17 mouse cellular contexts compared by ENCODE assay signal in the genomic region with DNA sequence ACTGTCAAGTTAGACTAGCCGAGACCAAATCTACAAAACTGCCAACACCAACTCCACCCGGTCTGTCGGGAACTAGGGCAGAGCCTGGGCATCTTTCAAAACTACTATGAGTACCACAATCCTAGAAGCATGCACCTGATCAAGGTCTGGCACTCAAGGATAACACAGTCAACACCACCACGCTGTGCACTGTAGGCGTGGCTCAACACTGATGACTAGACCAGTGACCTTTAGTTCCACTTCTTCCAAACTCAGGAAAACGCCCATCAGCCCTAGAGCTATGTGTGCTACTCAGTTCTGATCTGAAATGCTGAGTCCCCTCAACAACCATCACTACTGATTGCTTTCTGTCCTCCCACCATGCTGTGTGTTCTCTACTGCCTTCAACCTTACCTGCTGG. TPM values are rescaled to one million over a fixed set of nuclear protein-coding genes. Genes with fewer than 3 reads are reported as not detected.
DNase-seq lines count a peak whose midpoint lies in the region; ATAC-seq and TF ChIP-seq lines count a peak whose summit lies in the region.
"Had no signal": no experiment of that assay in that cellular context is flagged by ENCODE, and none has a peak within 500 bp of the region (broad histone marks: within the 10 kb centered on the region; RNA-seq: fewer than 3 reads in every experiment).

No protein-coding gene starts in this region.

- peak; percentile 40; the same call in 1 of the 2 replicates for ATAC-seq in midbrain, embryonic 15.5 days (replicated peaks)
- no peak for ATAC-seq in midbrain, embryonic 14.5 days (ENCODE audit: low FRiP score, low TSS enrichment)
- peak; percentile 66 for ATAC-seq in intestine, postnatal 0 days
- ATAC-seq in stomach, embryonic 16.5 days (ENCODE audit: insufficient read depth, low FRiP score), result peak; percentile 56

- no peak overlapping the region for H3K27ac ChIP-seq in midbrain, embryonic 15.5 days
- no peak overlapping the region for H3K27ac ChIP-seq in midbrain, embryonic 14.5 days (replicated peaks; ENCODE audit: low read depth, low read length)
- no peak overlapping the region; the same call in 1 of the 2 replicates for H3K27ac ChIP-seq in intestine, postnatal 0 days (ENCODE audit: low read depth, low read length)
- H3K27ac ChIP-seq in stomach, embryonic 16.5 days (ENCODE audit: low read length), result no peak overlapping the region
- H3K27ac ChIP-seq: lung, embryonic 15.5 days; midbrain, embryonic 12.5 days had no signal

- TF ChIP-seq CTCF in intestine, postnatal 0 days (IDR thresholded peaks at IDR 0.05; ENCODE audit: low read depth), result no peak

- no peak overlapping the region for H3K4me2 ChIP-seq in midbrain, embryonic 15.5 days
- no peak overlapping the region for H3K4me2 ChIP-seq in midbrain, embryonic 14.5 days (ENCODE audit: low read length)
- no peak overlapping the region for H3K4me2 ChIP-seq in intestine, postnatal 0 days (replicated peaks; ENCODE audit: low read depth)
- H3K4me2 ChIP-seq in stomach, embryonic 16.5 days (ENCODE audit: low read depth, low read length), result no peak overlapping the region
- H3K4me2 ChIP-seq: heart, embryonic 11.5 days; lung, embryonic 15.5 days; midbrain, embryonic 12.5 days had no signal

- H3K36me3 ChIP-seq in midbrain, embryonic 15.5 days (replicated peaks), result no peaks in the 10 kb centered on the region
- H3K36me3 ChIP-seq in midbrain, embryonic 14.5 days (ENCODE audit: control insufficient read depth, insufficient read depth, low read length), result peaks cover 13% of the 10 kb centered on the region
- peaks cover 21% of the 10 kb centered on the region for H3K36me3 ChIP-seq in intestine, postnatal 0 days (ENCODE audit: control insufficient read depth, insufficient read depth)
- H3K36me3 ChIP-seq in stomach, embryonic 16.5 days (ENCODE audit: control insufficient read depth, insufficient read depth, low read length), result peaks cover 9% of the 10 kb centered on the region; the same call in 1 of the 2 replicates

- no peak overlapping the region for H3K9ac ChIP-seq in midbrain, embryonic 15.5 days
- no peak overlapping the region for H3K9ac ChIP-seq in midbrain, embryonic 14.5 days (replicated peaks; ENCODE audit: low read length)
- H3K9ac ChIP-seq in intestine, postnatal 0 days (ENCODE audit: low read depth, low read length), result no peak overlapping the region
- no peak overlapping the region for H3K9ac ChIP-seq in stomach, embryonic 16.5 days (ENCODE audit: low read length)
- H3K9ac ChIP-seq: lung, embryonic 15.5 days; midbrain, embryonic 12.5 days had no signal

- no peak for DNase-seq in midbrain, embryonic 14.5 days
- peak; percentile 28 for DNase-seq in adrenal gland, postnatal 10 days
- DNase-seq in right cerebral cortex, postnatal 10 days (ENCODE audit: low spot score in 2 of 2), result no peak
- DNase-seq in frontal cortex, adult 2 months (ENCODE audit: extremely low spot score in 1 of 2, low spot score in 1 of 2), result no peak
- DNase-seq: cerebellum, adult 9-11 months; gastrocnemius, adult 2 months; heart, postnatal 4 days; kidney, adult 18-20 months; left cerebral cortex, postnatal 4 days; right cerebral cortex, postnatal 14 days had no signal

- H3K4me3 ChIP-seq in midbrain, embryonic 15.5 days, result no peak overlapping the region
- no peak overlapping the region for H3K4me3 ChIP-seq in midbrain, embryonic 14.5 days (replicated peaks; ENCODE audit: low read depth, low read length)
- no peak overlapping the region for H3K4me3 ChIP-seq in intestine, postnatal 0 days (ENCODE audit: low read depth, low read length)
- H3K4me3 ChIP-seq in stomach, embryonic 16.5 days (replicated peaks; ENCODE audit: low read length), result no peak overlapping the region
- H3K4me3 ChIP-seq: gastrocnemius, adult 2 months; lung, embryonic 15.5 days; midbrain, embryonic 12.5 days had no signal

- no peaks in the 10 kb centered on the region for H3K9me3 ChIP-seq in midbrain, embryonic 15.5 days
- no peaks in the 10 kb centered on the region for H3K9me3 ChIP-seq in midbrain, embryonic 14.5 days (ENCODE audit: control insufficient read depth, low read length)
- no peaks in the 10 kb centered on the region for H3K9me3 ChIP-seq in intestine, postnatal 0 days (ENCODE audit: control insufficient read depth)
- H3K9me3 ChIP-seq in stomach, embryonic 16.5 days (replicated peaks; ENCODE audit: control insufficient read depth, low read length), result no peaks in the 10 kb centered on the region
- H3K9me3 ChIP-seq: lung, embryonic 15.5 days; midbrain, embryonic 12.5 days had no signal

- no peaks in the 10 kb centered on the region for H3K27me3 ChIP-seq in midbrain, embryonic 15.5 days (replicated peaks)
- no peaks in the 10 kb centered on the region for H3K27me3 ChIP-seq in midbrain, embryonic 14.5 days (ENCODE audit: control insufficient read depth, insufficient read depth, low read length)
- no peaks in the 10 kb centered on the region for H3K27me3 ChIP-seq in intestine, postnatal 0 days (replicated peaks; ENCODE audit: control insufficient read depth, insufficient read depth, low read length)
- no peaks in the 10 kb centered on the region for H3K27me3 ChIP-seq in stomach, embryonic 16.5 days (ENCODE audit: control insufficient read depth, insufficient read depth, low read length)
- H3K27me3 ChIP-seq: CH12.LX; lung, embryonic 15.5 days; midbrain, embryonic 12.5 days had no signal

- no peaks in the 10 kb centered on the region for H3K4me1 ChIP-seq in midbrain, embryonic 15.5 days
- H3K4me1 ChIP-seq in midbrain, embryonic 14.5 days (ENCODE audit: control insufficient read depth, insufficient read depth, low read length), result no peaks in the 10 kb centered on the region
- no peaks in the 10 kb centered on the region for H3K4me1 ChIP-seq in intestine, postnatal 0 days (replicated peaks; ENCODE audit: control insufficient read depth, insufficient read depth, low read length)
- no peaks in the 10 kb centered on the region for H3K4me1 ChIP-seq in stomach, embryonic 16.5 days (ENCODE audit: control insufficient read depth, insufficient read depth, low read length)
- H3K4me1 ChIP-seq: lung, embryonic 15.5 days; midbrain, embryonic 12.5 days had no signal

- WGBS in midbrain, embryonic 15.5 days, result 91% methylated on average over 6 of the region's 6 CpGs
- 93% methylated on average over 6 of the region's 6 CpGs for WGBS in midbrain, embryonic 14.5 days
- 68% methylated on average over 6 of the region's 6 CpGs for WGBS in intestine, postnatal 0 days
- WGBS in stomach, embryonic 16.5 days, result 79% methylated on average over 6 of the region's 6 CpGs

RNA-seq across cellular contexts. Expression of a gene that starts 44.6 kb away (rescaled TPM):
- 127 TPM in 2 replicates for polyA plus RNA-seq in midbrain, embryonic 15.5 days (2015; fragmentation: Nextera tagmentation; extraction: Ambion mirVana)
- 84.0 and 87.5 TPM in 2 replicates for polyA plus RNA-seq in midbrain, embryonic 14.5 days (2014; fragmentation: Nextera tagmentation; extraction: Ambion mirVana)
- 100 to 1,000 TPM; 105 to 109 TPM for total RNA-seq in adrenal gland, postnatal 10 days (2021)
- 48.0 and 48.4 TPM in 2 replicates for polyA plus RNA-seq in intestine, postnatal 0 days (2015; fragmentation: Nextera tagmentation; extraction: Ambion mirVana)
- polyA plus RNA-seq in stomach, embryonic 16.5 days (2015; fragmentation: Nextera tagmentation; extraction: Ambion mirVana), result 141 and 142 TPM in 2 replicates
- polyA plus RNA-seq in frontal cortex, adult 2 months (2012; rRNA removed), result 92.1 and 98.2 TPM in 2 replicates
